Comparison of ENCODE assay signal across 7 mouse cellular contexts in genomic region chr4:107801366-107802184, GRCm38 (mm10). TPM values are rescaled to one million over a fixed set of nuclear protein-coding genes. Genes with fewer than 3 reads are reported as not detected.
DNase-seq lines count a peak whose midpoint lies in the region; ATAC-seq and TF ChIP-seq lines count a peak whose summit lies in the region.

No protein-coding gene starts in this region.

- H3K9me3 ChIP-seq in intestine, postnatal 0 days (ENCODE audit: control insufficient read depth) = no peaks in the 10 kb centered on the region
- no peaks in the 10 kb centered on the region for H3K9me3 ChIP-seq in limb, embryonic 10.5 days (replicated peaks)
- no peaks in the 10 kb centered on the region for H3K9me3 ChIP-seq in midbrain, embryonic 11.5 days (ENCODE audit: control insufficient read depth, low read length)

- peak overlapping the region; percentile 99 for H3K4me2 ChIP-seq in intestine, postnatal 0 days (replicated peaks; ENCODE audit: low read depth)
- peak overlapping the region; percentile 98 for H3K4me2 ChIP-seq in midbrain, embryonic 11.5 days

- WGBS in intestine, postnatal 0 days = 5% methylated on average over 37 of the region's 41 CpGs
- WGBS in limb, embryonic 10.5 days = 2% methylated on average over 29 of the region's 41 CpGs
- WGBS in midbrain, embryonic 11.5 days = 2% methylated on average over 37 of the region's 41 CpGs

- H3K9ac ChIP-seq in intestine, postnatal 0 days (ENCODE audit: low read depth, low read length) = peak overlapping the region; percentile 59
- peak overlapping the region; percentile 95 for H3K9ac ChIP-seq in midbrain, embryonic 11.5 days (ENCODE audit: low read length)

- DNase-seq in gastrocnemius, postnatal 14 days = peak; percentile 73
- DNase-seq in limb, embryonic 10.5 days (ENCODE audit: low spot score) = peak; percentile 84
- peak; percentile 98 for DNase-seq in midbrain, embryonic 11.5 days (ENCODE audit: low spot score, missing footprints)
- peak; percentile 58 for DNase-seq in spleen, adult 12 weeks (ENCODE audit: low spot score)

- H3K4me3 ChIP-seq in intestine, postnatal 0 days (ENCODE audit: low read depth, low read length) = peak overlapping the region; percentile 65
- peak overlapping the region; percentile 74 for H3K4me3 ChIP-seq in limb, embryonic 10.5 days
- H3K4me3 ChIP-seq in midbrain, embryonic 11.5 days (ENCODE audit: low read depth, low read length) = peak overlapping the region; percentile 84

- H3K27ac ChIP-seq in intestine, postnatal 0 days (ENCODE audit: low read depth, low read length) = peak overlapping the region; percentile 54
- H3K27ac ChIP-seq in limb, embryonic 10.5 days = peak overlapping the region; percentile 86
- peak overlapping the region; percentile 89 for H3K27ac ChIP-seq in midbrain, embryonic 11.5 days (ENCODE audit: low read depth, low read length)

- peaks cover 6% of the 10 kb centered on the region; the same call in 1 of the 2 replicates for H3K27me3 ChIP-seq in intestine, postnatal 0 days (replicated peaks; ENCODE audit: control insufficient read depth, insufficient read depth, low read length)
- peaks cover 34% of the 10 kb centered on the region for H3K27me3 ChIP-seq in limb, embryonic 10.5 days (ENCODE audit: low read depth, poor library complexity, severe bottlenecking)
- no peaks in the 10 kb centered on the region for H3K27me3 ChIP-seq in midbrain, embryonic 11.5 days (ENCODE audit: control insufficient read depth, insufficient read depth, low read length)

- H3K4me1 ChIP-seq in intestine, postnatal 0 days (replicated peaks; ENCODE audit: control insufficient read depth, insufficient read depth, low read length) = 0 out of 2 replicates have a peak, but pooled peaks cover 2% of the 10 kb centered on the region
- peaks cover 40% of the 10 kb centered on the region for H3K4me1 ChIP-seq in limb, embryonic 10.5 days
- peaks cover 17% of the 10 kb centered on the region for H3K4me1 ChIP-seq in midbrain, embryonic 11.5 days (ENCODE audit: control insufficient read depth, insufficient read depth, low read length)

- peak; percentile 4 for ATAC-seq in activated CD4-positive, CD25-positive, alpha-beta regulatory T cell, adult 4 months
- ATAC-seq in common myeloid progenitor, adult 5-6 weeks (replicated peaks; ENCODE audit: low read depth, poor library complexity, severe bottlenecking) = peak; percentile 31
- ATAC-seq in intestine, postnatal 0 days = peak; percentile 46
- peak; percentile 70 for ATAC-seq in midbrain, embryonic 11.5 days (ENCODE audit: low FRiP score)

- peak; percentile 56 for TF ChIP-seq CTCF in intestine, postnatal 0 days (IDR thresholded peaks at IDR 0.05; ENCODE audit: low read depth)

- intact Hi-C loops in gastrocnemius, postnatal 14 days (cut with DNase I; ENCODE audit: low total_unique reads) = no loop called here

- no peaks in the 10 kb centered on the region; the same call in 1 of the 2 replicates for H3K36me3 ChIP-seq in intestine, postnatal 0 days (ENCODE audit: control insufficient read depth, insufficient read depth)
- peaks cover 11% of the 10 kb centered on the region; the same call in 1 of the 2 replicates for H3K36me3 ChIP-seq in limb, embryonic 10.5 days
- H3K36me3 ChIP-seq in midbrain, embryonic 11.5 days (ENCODE audit: control insufficient read depth, insufficient read depth, low read length) = no peaks in the 10 kb centered on the region

RNA-seq across cellular contexts. Expression of gene Lrp8, which starts 0.5 kb away (rescaled TPM):
- 1 to 10 TPM; 1.6 to 2.1 TPM for polyA plus RNA-seq in activated CD4-positive, CD25-positive, alpha-beta regulatory T cell, adult 4 months (2017; shearing (Covaris generic))
- 7.4 and 10.4 TPM in 2 replicates for total RNA-seq in common myeloid progenitor, adult 5-6 weeks (2017)
- under 1 TPM; 0.25 to 0.51 TPM for total RNA-seq in gastrocnemius, postnatal 14 days (2021)
- 0.66 and 0.82 TPM in 2 replicates for polyA plus RNA-seq in intestine, postnatal 0 days (2015; fragmentation: Nextera tagmentation; extraction: Ambion mirVana)
- polyA plus RNA-seq in limb, embryonic 10.5 days (2016; fragmentation: Nextera tagmentation; extraction: Ambion mirVana) = 7.3 and 7.9 TPM in 2 replicates
- polyA plus RNA-seq in midbrain, embryonic 11.5 days (2014; fragmentation: Nextera tagmentation; extraction: Ambion mirVana) = 21.3 and 21.4 TPM in 2 replicates

Comparison
In these comparisons a context has a peak if more than half of its experiments do, and no peak if none do; other contexts are left out.
1. Peak in every context shown above with its lines: DNase-seq, ATAC-seq, H3K4me3 ChIP-seq and H3K27ac ChIP-seq.
2. ATAC-seq: peak in every context shown above with its lines; median percentile 70 in midbrain, embryonic 11.5 days; 46 in intestine, postnatal 0 days; 31 in common myeloid progenitor, adult 5-6 weeks; 4 in activated CD4-positive, CD25-positive, alpha-beta regulatory T cell, adult 4 months.